Mouse (Mus musculus) heart, embryonic 14.5 days (tissue): ENCODE measurements around the gene Slc25a19. TPM values are rescaled to one million over a fixed set of nuclear protein-coding genes. Genes with fewer than 3 reads are reported as not detected.

Experiments used
- ATAC-seq: fragments of 200-750 bp; cut with Nextera tagmentation; 2 replicates; pipeline ENCODE4 v1.8.0; 2017; ENCODE audit warnings: low read depth, moderate TSS enrichment; ENCODE audit not compliant: insufficient number of reproducible peaks, insufficient read depth, low FRiP score
- H3K27ac ChIP-seq, 2 experiments: fragments of 200-500 bp in 1 of 2; fragments of 300-500 bp in 1 of 2; sonication (generic) in 1 of 2; replicated peaks in 1 of 2; 2 replicates each; pipeline ENCODE4 v1.5.1; 2012 to 2014; ENCODE audit warnings: low read depth in 2 of 2, low read length in 2 of 2, control low read depth in 1 of 2, mild to moderate bottlenecking in 1 of 2, mixed read lengths in 1 of 2; ENCODE audit not compliant: control insufficient read depth in 1 of 2, insufficient read depth in 1 of 2
- H3K27me3 ChIP-seq: fragments of 300-500 bp; sonication (generic); 2 replicates; pipeline ENCODE4 v1.6.1; 2014; ENCODE audit warnings: mild to moderate bottlenecking, low read length, control low read depth; ENCODE audit not compliant: control insufficient read depth, insufficient read depth
- H3K36me3 ChIP-seq: fragments of 300-500 bp; sonication (generic); 2 replicates; pipeline ENCODE4 v1.6.1; 2014; ENCODE audit warnings: mild to moderate bottlenecking, control low read depth, low read length, mixed read lengths; ENCODE audit not compliant: control insufficient read depth, insufficient read depth
- H3K4me1 ChIP-seq, 2 experiments: fragments of 200-500 bp in 1 of 2; fragments of 300-500 bp in 1 of 2; sonication (generic) in 1 of 2; 2 replicates each; pipeline ENCODE4 v1.6.1; 2012 to 2014; ENCODE audit warnings: low read length in 2 of 2, control low read depth in 1 of 2, mixed read lengths in 1 of 2; ENCODE audit not compliant: control insufficient read depth in 2 of 2, insufficient read depth in 2 of 2
- H3K4me2 ChIP-seq: fragments of 300-500 bp; sonication (generic); 2 replicates; pipeline ENCODE4 v1.6.1; 2014; ENCODE audit warnings: mild to moderate bottlenecking, low read length
- H3K4me3 ChIP-seq, 2 experiments: fragments of 200-500 bp in 1 of 2; fragments of 300-500 bp in 1 of 2; sonication (generic) in 1 of 2; 2 replicates each; pipeline ENCODE4 v1.5.1; 2012 to 2014; ENCODE audit warnings: low read length in 2 of 2, mild to moderate bottlenecking in 2 of 2, control low read depth in 1 of 2, low read depth in 1 of 2, moderate library complexity in 1 of 2; ENCODE audit not compliant: control insufficient read depth in 1 of 2, insufficient read depth in 1 of 2
- H3K9ac ChIP-seq: fragments of 300-500 bp; sonication (generic); 2 replicates; pipeline ENCODE4 v1.6.1; 2014; ENCODE audit warnings: mild to moderate bottlenecking, low read length
- H3K9me3 ChIP-seq: fragments of 300-500 bp; sonication (generic); 2 replicates; pipeline ENCODE4 v1.6.1; 2016; ENCODE audit warnings: low read length, control low read depth; ENCODE audit not compliant: control insufficient read depth
- WGBS: fragments of 180-500 bp; shearing (Covaris S2); extraction: QIAGEN DNeasy Blood & Tissue Kit; methylation state at CpG from one replicate; pipeline ENCODE4 v1.1.7; 2014; 5-methylcytosine and 5-hydroxymethylcytosine counted together
- polyA plus RNA-seq: library from polyadenylated mRNA; unstranded; fragments of >200 nt; fragmentation: Nextera tagmentation; extraction: Ambion mirVana; gene quantifications from 2 replicates; pipeline ENCODE4 v1.2.1, GENCODE M21; 2014

Slc25a19 gene
- polyA plus RNA-seq, 1 experiment from 2014 or later, result 42.8 TPM

DNA sequence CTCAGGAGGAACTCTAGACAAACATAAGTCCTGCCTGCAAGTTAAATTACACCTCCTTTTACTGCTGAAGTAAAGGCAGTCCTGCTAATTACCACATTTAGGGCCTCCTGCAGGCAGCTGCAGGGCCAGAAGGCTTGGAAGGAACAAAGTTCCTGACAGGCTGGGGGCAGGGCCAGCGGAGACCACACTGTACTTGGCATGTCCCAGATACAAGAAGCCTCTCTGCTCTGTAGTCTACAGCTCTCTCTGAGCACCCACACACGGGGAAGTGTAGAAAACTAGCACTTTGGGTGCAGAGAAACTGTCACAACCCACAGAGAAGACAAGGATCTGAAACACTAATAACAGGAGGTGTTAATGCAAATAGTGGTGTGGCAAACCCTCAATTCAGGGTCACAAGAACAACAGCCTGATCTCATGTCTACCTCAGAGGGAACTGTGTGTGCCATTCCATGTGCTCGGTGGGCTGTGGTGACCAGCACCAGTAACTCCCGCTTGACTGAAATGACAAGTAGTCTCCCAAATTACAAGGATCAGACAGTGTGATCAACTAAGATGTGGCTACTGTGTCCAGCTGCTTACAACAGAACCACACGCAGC, 42.5 kb upstream of the Slc25a19 start:
- Histone ChIP-seq H3K9me3 (no peaks in the 10 kb centered on the region), H3K4me3 (no peak overlapping the region), H3K9ac (peak overlapping the region; percentile 23), H3K27ac (peak overlapping the region; percentile 57 to 68), H3K36me3 (no peaks in the 10 kb centered on the region), H3K4me1 (peaks cover 16 to 35% of the 10 kb centered on the region in 2 experiments), H3K27me3 (no peaks in the 10 kb centered on the region), H3K4me2 (peak overlapping the region; percentile 12; the same call in 1 of the 2 replicates)
- WGBS, result 20% methylated on average over 5 of the region's 5 CpGs
- no peak for ATAC-seq

DNA sequence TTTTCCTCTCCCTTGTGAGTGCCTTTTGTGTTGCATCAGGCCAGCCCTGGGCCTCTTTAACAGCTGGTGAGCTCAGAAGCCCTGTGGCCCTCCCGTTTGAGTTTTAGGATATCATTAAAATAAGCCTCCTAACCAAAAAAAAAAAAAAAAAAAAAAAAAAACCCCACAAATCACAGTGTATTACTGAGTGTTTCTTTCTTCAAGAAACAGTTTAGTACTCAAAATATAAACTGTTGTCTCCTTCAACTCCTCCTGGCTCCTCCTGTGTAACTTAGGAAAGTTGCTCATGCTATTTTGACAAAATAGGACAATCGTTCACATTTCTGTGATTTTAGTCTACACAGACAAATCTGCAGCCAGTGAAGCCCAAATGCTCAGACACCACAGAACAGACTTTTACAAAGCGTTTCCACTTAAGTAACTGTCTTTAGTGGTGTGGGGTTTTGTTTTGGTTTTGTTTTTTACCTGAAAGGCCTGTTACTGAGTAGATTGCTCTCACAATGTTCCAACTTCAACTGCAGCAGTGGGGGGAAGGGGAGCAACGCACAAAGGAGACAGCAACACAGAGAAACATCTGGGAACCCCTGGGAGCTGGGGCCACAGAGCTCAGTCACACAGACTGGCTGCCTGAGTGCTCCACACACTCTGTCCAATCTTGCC, 35.7 kb upstream of the Slc25a19 start:
- Histone ChIP-seq H3K9me3 (no peaks in the 10 kb centered on the region), H3K36me3 (peaks cover 10% of the 10 kb centered on the region; the same call in 1 of the 2 replicates), H3K4me3 (no peak overlapping the region), H3K4me1 (peaks cover 0 to 3% of the 10 kb centered on the region in 2 experiments; a peak in 2 of 4 replicates), H3K27ac (no peak overlapping the region), H3K4me2 (no peak overlapping the region), H3K27me3 (no peaks in the 10 kb centered on the region), H3K9ac (no peak overlapping the region)
- no peak for ATAC-seq
- 74% methylated on average over 4 of the region's 4 CpGs for WGBS

DNA sequence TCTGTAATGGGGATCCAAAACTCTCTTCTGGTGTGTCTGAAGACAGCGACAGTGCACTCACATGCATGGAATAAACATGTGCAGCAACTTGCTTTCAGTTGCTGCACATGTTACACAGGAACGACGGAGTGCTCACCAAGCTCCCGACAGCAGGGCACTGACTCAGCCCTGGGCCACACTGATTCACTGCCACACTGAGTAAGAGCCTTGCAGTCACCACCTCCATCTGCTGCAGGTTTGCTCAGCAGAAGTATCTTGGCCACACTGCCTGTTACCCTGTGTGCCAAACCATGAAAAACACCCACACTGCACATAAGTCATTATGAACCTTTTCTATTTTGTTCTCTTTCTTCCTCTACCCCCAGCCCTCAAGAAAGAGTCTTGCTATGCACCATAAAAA, 32.3 kb upstream of the Slc25a19 start:
- 92% methylated on average over 4 of the region's 4 CpGs for WGBS
- no peaks in the 10 kb centered on the region for H3K27me3 ChIP-seq
- H3K4me3 ChIP-seq, result no peak overlapping the region
- no peak for ATAC-seq
- H3K36me3 ChIP-seq, result peaks cover 11% of the 10 kb centered on the region; the same call in 1 of the 2 replicates
- H3K9ac ChIP-seq, result no peak overlapping the region
- no peak overlapping the region for H3K4me2 ChIP-seq
- no peak overlapping the region for H3K27ac ChIP-seq
- peaks cover 0 to 3% of the 10 kb centered on the region in 2 experiments; a peak in 2 of 4 replicates for H3K4me1 ChIP-seq
- H3K9me3 ChIP-seq, result no peaks in the 10 kb centered on the region

DNA sequence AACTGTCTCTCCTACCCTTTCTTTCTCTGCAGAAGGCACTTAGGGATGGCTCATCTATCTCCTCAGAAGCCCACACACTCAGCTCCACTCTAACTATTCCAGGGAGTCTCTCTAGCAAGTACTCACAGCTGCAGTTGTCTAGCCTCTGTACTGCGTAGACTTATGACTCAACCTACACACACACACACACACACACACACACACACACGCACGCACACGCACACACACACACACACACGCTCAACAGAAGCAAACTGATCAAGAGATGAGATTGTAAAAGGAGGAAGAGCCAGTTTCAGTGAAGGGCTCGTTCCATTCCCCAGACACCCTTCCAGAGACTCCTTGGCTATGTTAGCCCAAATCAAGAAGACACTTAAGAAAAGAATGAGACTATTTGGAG, 30.4 kb upstream of the Slc25a19 start:
- ATAC-seq, result no peak
- Histone ChIP-seq H3K9ac (no peak overlapping the region), H3K4me3 (no peak overlapping the region), H3K27ac (no peak overlapping the region), H3K9me3 (no peaks in the 10 kb centered on the region), H3K36me3 (peaks cover 21% of the 10 kb centered on the region), H3K27me3 (no peaks in the 10 kb centered on the region), H3K4me2 (no peak overlapping the region), H3K4me1 (peaks cover 3 to 6% of the 10 kb centered on the region in 2 experiments)
- WGBS, result 74% methylated on average over 6 of the region's 6 CpGs

DNA sequence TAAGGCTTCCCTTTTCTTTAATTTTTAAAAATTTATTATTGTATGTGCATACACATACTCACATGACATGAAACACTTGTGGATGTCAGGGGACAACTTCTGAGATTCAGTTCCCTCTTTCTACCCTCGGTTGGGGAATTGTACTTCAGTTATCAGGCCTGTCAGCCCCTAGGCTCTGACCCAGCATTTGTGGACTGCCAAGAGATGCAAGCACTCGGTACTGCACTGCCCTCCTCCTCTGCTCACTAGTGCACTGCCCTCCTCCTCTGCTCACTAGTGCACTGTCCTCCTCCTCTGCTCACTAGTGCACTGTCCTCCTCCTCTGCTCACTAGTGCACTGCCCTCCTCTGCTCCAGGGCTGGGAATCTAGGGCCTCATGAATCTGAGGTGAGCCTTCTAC, 26.0 kb upstream of the Slc25a19 start:
- Histone ChIP-seq H3K4me2 (no peak overlapping the region), H3K27me3 (no peaks in the 10 kb centered on the region), H3K36me3 (peaks cover 16% of the 10 kb centered on the region), H3K27ac (peak overlapping the region in 1 of 2 experiments; percentile 78; a peak in 2 of 4 replicates), H3K4me3 (no peak overlapping the region), H3K4me1 (peaks cover 13 to 36% of the 10 kb centered on the region in 2 experiments), H3K9me3 (no peaks in the 10 kb centered on the region), H3K9ac (no peak overlapping the region)
- WGBS, result 23% methylated on average over 2 of the region's 2 CpGs
- no peak for ATAC-seq

DNA sequence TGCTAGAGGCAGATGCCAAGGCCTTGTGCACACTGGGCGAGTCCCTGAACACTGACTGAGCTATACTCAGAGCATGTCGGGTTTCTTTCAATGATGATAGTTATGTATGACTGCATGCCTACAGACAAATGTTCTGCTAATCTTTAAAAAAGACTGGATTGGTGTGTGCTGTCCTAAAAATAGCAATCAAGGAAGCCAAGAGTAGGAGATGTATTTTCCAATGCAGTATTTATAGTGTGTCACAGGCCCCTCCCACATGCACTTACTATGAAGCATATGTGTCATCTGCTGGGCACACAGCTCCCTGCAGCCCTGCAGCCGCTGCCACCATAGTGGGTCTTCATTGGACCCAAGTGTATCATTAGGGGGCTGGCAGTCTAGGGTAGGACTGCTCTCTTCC, 25.1 kb upstream of the Slc25a19 start:
- ATAC-seq, result peak; percentile 62
- Histone ChIP-seq H3K36me3 (peaks cover 19% of the 10 kb centered on the region), H3K27me3 (no peaks in the 10 kb centered on the region), H3K4me2 (peak overlapping the region; percentile 12; the same call in 1 of the 2 replicates), H3K27ac (peak overlapping the region; percentile 78 to 84), H3K4me1 (peaks cover 13 to 36% of the 10 kb centered on the region in 2 experiments), H3K9ac (peak overlapping the region; percentile 14), H3K9me3 (no peaks in the 10 kb centered on the region), H3K4me3 (no peak overlapping the region)
- 31% methylated on average over 3 of the region's 3 CpGs for WGBS

DNA sequence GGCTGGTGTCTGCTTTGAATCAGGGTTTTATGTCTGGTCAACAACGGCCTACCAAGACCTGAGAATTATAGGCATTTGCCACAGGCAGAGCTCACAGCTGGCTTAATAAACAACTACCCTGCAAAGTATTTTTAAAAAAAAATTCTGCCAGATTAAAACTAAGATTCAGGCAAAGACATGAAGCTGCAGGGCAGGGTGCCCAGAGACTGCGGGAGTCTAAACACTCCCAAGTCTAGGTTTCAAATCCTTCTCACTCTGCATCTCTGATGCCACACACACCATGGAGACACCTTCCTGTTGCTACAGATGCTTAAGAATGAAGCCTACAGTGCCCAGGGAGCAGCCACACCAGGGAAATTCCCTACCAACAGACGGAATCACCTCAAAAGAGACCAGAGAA, 23.6 kb upstream of the Slc25a19 start:
- Histone ChIP-seq H3K4me1 (peaks cover 13 to 36% of the 10 kb centered on the region in 2 experiments), H3K4me2 (no peak overlapping the region), H3K27me3 (no peaks in the 10 kb centered on the region), H3K9ac (no peak overlapping the region), H3K36me3 (peaks cover 29% of the 10 kb centered on the region), H3K9me3 (no peaks in the 10 kb centered on the region), H3K4me3 (no peak overlapping the region), H3K27ac (no peak overlapping the region)
- ATAC-seq, result no peak
- 83% methylated on average over 3 of the region's 3 CpGs for WGBS
